Mouse (Mus musculus): ENCODE data around the gene Tmcc3. TPM values are rescaled to one million over a fixed set of nuclear protein-coding genes. Genes with fewer than 3 reads are reported as not detected.

The Tmcc3 gene
- polyA plus RNA-seq, 1 experiment: 20.7 TPM

- peaks cover 4% of the 10 kb centered on the region; the same call in 1 of the 2 replicates for H3K4me1 ChIP-seq (ENCODE audit: control insufficient read depth, insufficient read depth, insufficient read length, low read length)
- H3K4me3 ChIP-seq (ENCODE audit: insufficient read depth, low read depth, low read length): peak overlapping the region; percentile 39
- peak overlapping the region; percentile 32; the same call in 1 of the 2 replicates for H3K27ac ChIP-seq (replicated peaks; ENCODE audit: low read depth, low read length)
These were observed 66.1 kb downstream of the Tmcc3 start for GRCm38 (mm10) chr10:94377844-94378243.

DNA sequence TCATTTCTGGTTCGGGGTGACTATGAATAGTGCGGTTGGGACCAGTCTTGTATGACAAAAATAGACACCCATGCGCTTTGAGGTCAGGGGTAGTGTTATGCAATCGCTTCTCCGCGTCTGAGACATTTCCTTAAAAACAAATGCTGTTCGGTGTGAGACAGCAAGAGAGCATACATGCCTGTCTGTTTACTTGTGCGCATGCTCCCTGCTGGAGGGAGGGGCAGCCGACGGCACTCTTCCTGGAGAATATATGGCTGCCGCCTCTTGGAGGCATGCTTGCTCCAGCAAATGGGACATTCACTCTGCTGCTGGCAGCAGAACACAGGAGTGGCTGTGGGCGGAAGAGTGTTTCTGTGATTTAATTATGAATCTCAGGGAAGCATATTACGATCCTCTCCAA, 66.6 kb downstream of the Tmcc3 start:
- Histone ChIP-seq H3K4me3 (ENCODE audit: insufficient read depth, low read depth, low read length) (peak overlapping the region; percentile 39), H3K27ac (replicated peaks; ENCODE audit: low read depth, low read length) (peak overlapping the region; percentile 32; the same call in 1 of the 2 replicates), H3K4me1 (ENCODE audit: control insufficient read depth, insufficient read depth, insufficient read length, low read length) (peaks cover 4% of the 10 kb centered on the region; the same call in 1 of the 2 replicates)

- Histone ChIP-seq H3K4me1 (ENCODE audit: control insufficient read depth, insufficient read depth, insufficient read length, low read length) (peaks cover 4% of the 10 kb centered on the region; the same call in 1 of the 2 replicates), H3K4me3 (ENCODE audit: insufficient read depth, low read depth, low read length) (no peak overlapping the region), H3K27ac (replicated peaks; ENCODE audit: low read depth, low read length) (no peak overlapping the region)
These were observed 68.3 kb downstream of the Tmcc3 start for GRCm38 (mm10) chr10:94380082-94380481.

GRCm38 (mm10) chr10:94380662-94381392, 69.1 kb downstream of the Tmcc3 start:
- Histone ChIP-seq H3K4me1 (ENCODE audit: control insufficient read depth, insufficient read depth, insufficient read length, low read length) (peaks cover 4% of the 10 kb centered on the region; the same call in 1 of the 2 replicates), H3K27ac (replicated peaks; ENCODE audit: low read depth, low read length) (no peak overlapping the region), H3K4me3 (ENCODE audit: insufficient read depth, low read depth, low read length) (no peak overlapping the region)

- Histone ChIP-seq H3K27ac (replicated peaks; ENCODE audit: low read depth, low read length) (no peak overlapping the region), H3K4me1 (ENCODE audit: control insufficient read depth, insufficient read depth, insufficient read length, low read length) (0 out of 2 replicates have a peak, but pooled peaks cover 4% of the 10 kb centered on the region), H3K4me3 (ENCODE audit: insufficient read depth, low read depth, low read length) (no peak overlapping the region)
These were observed 69.6 kb downstream of the Tmcc3 start for GRCm38 (mm10) chr10:94381393-94381740.

DNA sequence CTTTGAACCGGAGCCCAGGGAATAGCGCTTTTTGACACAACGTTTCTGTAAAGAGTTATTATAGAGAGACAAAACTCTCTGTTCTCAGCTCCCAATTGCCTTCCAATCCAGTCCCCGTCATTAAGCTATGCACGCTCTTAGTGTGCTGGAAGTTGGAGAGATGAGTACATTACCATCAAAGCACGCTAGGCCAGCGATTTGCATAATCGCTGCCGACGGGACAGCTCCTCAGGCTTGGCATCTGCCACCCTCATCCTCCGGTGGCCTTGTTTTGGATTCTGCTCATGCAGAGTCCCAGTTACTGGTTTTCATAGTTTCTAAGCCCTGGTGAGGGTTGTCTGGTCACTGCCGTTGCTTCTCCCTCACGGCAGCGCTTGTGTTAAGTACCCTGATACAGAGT, 70.9 kb downstream of the Tmcc3 start:
- Histone ChIP-seq H3K27ac (replicated peaks; ENCODE audit: low read depth, low read length) (no peak overlapping the region), H3K4me1 (ENCODE audit: control insufficient read depth, insufficient read depth, insufficient read length, low read length) (0 out of 2 replicates have a peak, but pooled peaks cover 4% of the 10 kb centered on the region), H3K4me3 (ENCODE audit: insufficient read depth, low read depth, low read length) (no peak overlapping the region)

GRCm38 (mm10) chr10:94383565-94383964, 71.8 kb downstream of the Tmcc3 start:
- H3K4me3 ChIP-seq (ENCODE audit: insufficient read depth, low read depth, low read length): no peak overlapping the region
- H3K4me1 ChIP-seq (ENCODE audit: control insufficient read depth, insufficient read depth, insufficient read length, low read length): no peaks in the 10 kb centered on the region

DNA sequence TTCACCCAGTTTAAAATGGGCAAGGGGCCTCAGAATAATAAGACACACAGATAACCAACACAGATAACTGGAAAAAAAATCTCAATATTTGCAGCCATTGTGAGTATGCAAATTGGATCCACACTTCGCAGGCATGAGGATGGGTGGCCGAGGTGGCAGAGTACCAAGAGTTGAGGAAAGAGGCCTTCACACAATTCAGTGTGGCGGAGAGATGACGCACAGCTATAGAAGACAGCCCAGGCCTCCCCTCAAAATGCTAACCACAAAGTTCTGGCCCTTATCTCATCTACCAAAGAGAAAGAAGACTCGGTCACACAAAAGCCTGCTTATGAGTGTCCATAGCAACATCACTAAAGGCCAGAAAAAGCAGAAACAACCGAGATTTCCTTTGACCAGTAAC, 77.5 kb downstream of the Tmcc3 start:
- no peak overlapping the region for H3K27ac ChIP-seq (replicated peaks; ENCODE audit: low read depth, low read length)

More at GRCm38 (mm10) chr10:94383565-94383964, 71.8 kb downstream of the Tmcc3 start:
- H3K27ac ChIP-seq (replicated peaks; ENCODE audit: low read depth, low read length): no peak overlapping the region

GRCm38 (mm10) chr10:94391049-94391448, 79.3 kb downstream of the Tmcc3 start:
- Histone ChIP-seq H3K4me1 (ENCODE audit: control insufficient read depth, insufficient read depth, insufficient read length, low read length) (no peaks in the 10 kb centered on the region), H3K4me3 (ENCODE audit: insufficient read depth, low read depth, low read length) (no peak overlapping the region), H3K27ac (replicated peaks; ENCODE audit: low read depth, low read length) (no peak overlapping the region)

More for the DNA sequence above, 77.5 kb downstream of the Tmcc3 start:
- Histone ChIP-seq H3K4me3 (ENCODE audit: insufficient read depth, low read depth, low read length) (no peak overlapping the region), H3K4me1 (ENCODE audit: control insufficient read depth, insufficient read depth, insufficient read length, low read length) (no peaks in the 10 kb centered on the region)

- Histone ChIP-seq H3K4me3 (ENCODE audit: insufficient read depth, low read depth, low read length) (no peak overlapping the region), H3K27ac (replicated peaks; ENCODE audit: low read depth, low read length) (no peak overlapping the region), H3K4me1 (ENCODE audit: control insufficient read depth, insufficient read depth, insufficient read length, low read length) (no peaks in the 10 kb centered on the region)
These were observed 82.5 kb downstream of the Tmcc3 start for GRCm38 (mm10) chr10:94394286-94394685.

- no peak overlapping the region for H3K4me3 ChIP-seq (ENCODE audit: insufficient read depth, low read depth, low read length)
- H3K4me1 ChIP-seq (ENCODE audit: control insufficient read depth, insufficient read depth, insufficient read length, low read length): no peaks in the 10 kb centered on the region
- no peak overlapping the region for H3K27ac ChIP-seq (replicated peaks; ENCODE audit: low read depth, low read length)
These were observed 86.3 kb downstream of the Tmcc3 start for GRCm38 (mm10) chr10:94397833-94398596.

GRCm38 (mm10) chr10:94400895-94401294, 89.1 kb downstream of the Tmcc3 start:
- Histone ChIP-seq H3K4me1 (ENCODE audit: control insufficient read depth, insufficient read depth, insufficient read length, low read length) (peaks cover 3% of the 10 kb centered on the region; the same call in 1 of the 2 replicates), H3K27ac (replicated peaks; ENCODE audit: low read depth, low read length) (no peak overlapping the region), H3K4me3 (ENCODE audit: insufficient read depth, low read depth, low read length) (no peak overlapping the region)

- peaks cover 3% of the 10 kb centered on the region; the same call in 1 of the 2 replicates for H3K4me1 ChIP-seq (ENCODE audit: control insufficient read depth, insufficient read depth, insufficient read length, low read length)
- H3K27ac ChIP-seq (replicated peaks; ENCODE audit: low read depth, low read length): no peak overlapping the region
- H3K4me3 ChIP-seq (ENCODE audit: insufficient read depth, low read depth, low read length): no peak overlapping the region
These were observed 93.7 kb downstream of the Tmcc3 start for GRCm38 (mm10) chr10:94405456-94405855.

GRCm38 (mm10) chr10:94406821-94407220, 95.1 kb downstream of the Tmcc3 start:
- Histone ChIP-seq H3K4me1 (ENCODE audit: control insufficient read depth, insufficient read depth, insufficient read length, low read length) (peaks cover 6% of the 10 kb centered on the region; the same call in 1 of the 2 replicates), H3K4me3 (ENCODE audit: insufficient read depth, low read depth, low read length) (no peak overlapping the region), H3K27ac (replicated peaks; ENCODE audit: low read depth, low read length) (peak overlapping the region; percentile 50)

DNA sequence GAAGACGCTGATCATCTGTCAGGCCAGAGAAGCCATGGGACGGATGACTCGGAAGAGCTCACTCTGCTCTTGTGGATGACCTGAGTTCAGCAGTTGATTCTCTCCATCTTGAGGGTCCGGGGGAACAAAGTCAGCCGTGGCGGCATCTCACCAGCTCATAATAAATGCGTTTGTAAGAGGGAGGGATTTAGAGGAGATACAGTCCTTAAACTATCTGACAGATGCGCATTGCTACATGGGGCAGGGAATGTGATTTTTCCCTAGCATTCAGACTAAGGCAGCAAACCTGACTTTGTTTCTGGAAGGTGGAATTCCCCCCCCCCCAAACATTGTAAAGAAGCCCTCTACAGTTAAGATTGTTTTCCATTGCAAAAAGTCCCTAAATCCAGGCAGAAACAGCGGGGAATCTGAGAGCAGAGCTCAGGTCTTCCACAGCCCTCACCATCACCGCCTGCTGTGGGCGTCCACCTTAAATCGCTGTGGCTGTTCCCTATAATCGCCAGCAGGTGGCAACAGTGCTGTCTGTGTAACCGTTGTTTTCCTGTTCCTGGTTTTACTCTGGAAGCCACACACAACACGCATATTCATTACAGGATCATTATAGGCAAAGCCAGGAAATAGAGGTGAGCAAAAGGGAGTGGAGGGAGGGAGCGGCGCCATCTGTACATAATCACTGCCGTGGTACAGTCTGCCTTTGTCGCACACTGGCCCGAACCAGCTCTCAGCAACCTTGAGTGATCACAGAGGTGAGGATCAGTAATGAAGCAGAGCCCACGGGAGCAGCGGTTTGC, 96.8 kb downstream of the Tmcc3 start:
- Histone ChIP-seq H3K4me3 (ENCODE audit: insufficient read depth, low read depth, low read length) (peak overlapping the region; percentile 56), H3K27ac (replicated peaks; ENCODE audit: low read depth, low read length) (peak overlapping the region; percentile 69), H3K4me1 (ENCODE audit: control insufficient read depth, insufficient read depth, insufficient read length, low read length) (peaks cover 15% of the 10 kb centered on the region)
